Mouse (Mus musculus) forebrain, embryonic 11.5 days (tissue): ENCODE measurements around the gene Lipt2. TPM values are rescaled to one million over a fixed set of nuclear protein-coding genes. Genes with fewer than 3 reads are reported as not detected.
A peak's percentile ranks its signal among the peaks of the same experiment; 100 is the strongest.

ENCODE experiments used
- ATAC-seq: fragments of 200-750 bp; cut with Nextera tagmentation; replicated peaks from 2 replicates; pipeline ENCODE4 v1.8.0; 2017; ENCODE audit warnings: moderate TSS enrichment; ENCODE audit not compliant: low FRiP score
- DNase-seq: peaks from one replicate; pipeline ENCODE4 v3.0.0-alpha.2; 2017; ENCODE audit warnings: low spot score
- H3K27ac ChIP-seq: fragments of 300-500 bp; sonication (generic); 2 replicates; pipeline ENCODE4 v1.5.1; 2014; ENCODE audit warnings: low read depth, low read length
- H3K27me3 ChIP-seq: fragments of 300-500 bp; sonication (generic); 2 replicates; pipeline ENCODE4 v1.6.1; 2014; ENCODE audit warnings: mild to moderate bottlenecking, low read length, mixed read lengths; ENCODE audit not compliant: control insufficient read depth, insufficient read depth
- H3K36me3 ChIP-seq: fragments of 300-500 bp; sonication (generic); 2 replicates; pipeline ENCODE4 v1.6.1; 2014; ENCODE audit warnings: mild to moderate bottlenecking, low read length, moderate library complexity, mixed read lengths; ENCODE audit not compliant: control insufficient read depth, insufficient read depth
- H3K4me1 ChIP-seq: fragments of 300-500 bp; sonication (generic); replicated peaks from 2 replicates; pipeline ENCODE4 v1.6.1; 2014; ENCODE audit warnings: low read length, mixed read lengths; ENCODE audit not compliant: control insufficient read depth, insufficient read depth
- H3K4me2 ChIP-seq: fragments of 300-500 bp; sonication (generic); 2 replicates; pipeline ENCODE4 v1.6.1; 2014; ENCODE audit warnings: low read depth, mild to moderate bottlenecking, low read length, moderate library complexity, mixed read lengths; ENCODE audit not compliant: severe bottlenecking
- H3K4me3 ChIP-seq: fragments of 300-500 bp; sonication (generic); 2 replicates; pipeline ENCODE4 v1.5.1; 2014; ENCODE audit warnings: low read depth, low read length
- H3K9ac ChIP-seq: fragments of 300-500 bp; sonication (generic); 2 replicates; pipeline ENCODE4 v1.6.1; 2014; ENCODE audit warnings: low read length
- H3K9me3 ChIP-seq: fragments of 300-500 bp; sonication (generic); 2 replicates; pipeline ENCODE4 v1.6.1; 2016; ENCODE audit warnings: low read length, mixed read lengths; ENCODE audit not compliant: control insufficient read depth
- WGBS: fragments of 180-500 bp; shearing (Covaris S2); extraction: QIAGEN DNeasy Blood & Tissue Kit; methylation state at CpG from one replicate; pipeline ENCODE4 v1.1.7; 2014; 5-methylcytosine and 5-hydroxymethylcytosine counted together
- polyA plus RNA-seq: library from polyadenylated mRNA; unstranded; fragments of >200 nt; fragmentation: Nextera tagmentation; extraction: Ambion mirVana; gene quantifications from 2 replicates; pipeline ENCODE4 v1.2.1, GENCODE M21; 2014

The Lipt2 gene
- polyA plus RNA-seq, 1 experiment from 2014 or later: 22.5 TPM

GRCm38 (mm10) chr7:100125166-100125565, 33.9 kb upstream of the Lipt2 start:
- H3K4me3 ChIP-seq: no peak overlapping the region
- ATAC-seq: no peak
- no peaks in the 10 kb centered on the region for H3K9me3 ChIP-seq
- H3K4me1 ChIP-seq: 0 out of 2 replicates have a peak, but pooled peaks cover 2% of the 10 kb centered on the region
- DNase-seq: peak; percentile 33
- H3K4me2 ChIP-seq: no peak overlapping the region
- no peaks in the 10 kb centered on the region for H3K36me3 ChIP-seq
- 75% methylated on average over 4 of the region's 4 CpGs for WGBS
- no peaks in the 10 kb centered on the region for H3K27me3 ChIP-seq
- H3K27ac ChIP-seq: no peak overlapping the region
- H3K9ac ChIP-seq: no peak overlapping the region

- Histone ChIP-seq H3K27me3 (no peaks in the 10 kb centered on the region), H3K9me3 (no peaks in the 10 kb centered on the region), H3K4me2 (no peak overlapping the region), H3K36me3 (no peaks in the 10 kb centered on the region), H3K4me1 (0 out of 2 replicates have a peak, but pooled peaks cover 2% of the 10 kb centered on the region), H3K27ac (no peak overlapping the region), H3K4me3 (no peak overlapping the region), H3K9ac (no peak overlapping the region)
- 81% methylated on average over 7 of the region's 7 CpGs for WGBS
- no peak for ATAC-seq
- no peak for DNase-seq
Observed at GRCm38 (mm10) chr7:100126514-100126913, 32.6 kb upstream of the Lipt2 start.

- H3K27me3 ChIP-seq: no peaks in the 10 kb centered on the region
- H3K9me3 ChIP-seq: no peaks in the 10 kb centered on the region
- ATAC-seq (no peak), DNase-seq (no peak)
- no peak overlapping the region for H3K27ac ChIP-seq
- no peak overlapping the region for H3K9ac ChIP-seq
- WGBS: 92% methylated on average over 7 of the region's 7 CpGs
- H3K4me3 ChIP-seq: no peak overlapping the region
- no peak overlapping the region for H3K4me2 ChIP-seq
- H3K36me3 ChIP-seq: no peaks in the 10 kb centered on the region
- H3K4me1 ChIP-seq: 0 out of 2 replicates have a peak, but pooled peaks cover 2% of the 10 kb centered on the region
Observed at GRCm38 (mm10) chr7:100128262-100129041, 30.6 kb upstream of the Lipt2 start.

- Histone ChIP-seq H3K9me3 (no peaks in the 10 kb centered on the region), H3K4me2 (no peak overlapping the region), H3K27ac (no peak overlapping the region), H3K4me1 (no peaks in the 10 kb centered on the region), H3K9ac (no peak overlapping the region), H3K4me3 (no peak overlapping the region), H3K36me3 (no peaks in the 10 kb centered on the region), H3K27me3 (no peaks in the 10 kb centered on the region)
- DNase-seq: no peak
- 85% methylated on average over 6 of the region's 6 CpGs for WGBS
- no peak for ATAC-seq
Observed at GRCm38 (mm10) chr7:100130592-100130991, 28.5 kb upstream of the Lipt2 start.

GRCm38 (mm10) chr7:100132379-100132778, 26.7 kb upstream of the Lipt2 start:
- no peaks in the 10 kb centered on the region for H3K27me3 ChIP-seq
- H3K4me1 ChIP-seq: no peaks in the 10 kb centered on the region
- no peak overlapping the region for H3K4me2 ChIP-seq
- H3K9me3 ChIP-seq: no peaks in the 10 kb centered on the region
- no peaks in the 10 kb centered on the region for H3K36me3 ChIP-seq
- H3K27ac ChIP-seq: no peak overlapping the region
- ATAC-seq (no peak), DNase-seq (no peak)
- no peak overlapping the region for H3K9ac ChIP-seq
- no peak overlapping the region for H3K4me3 ChIP-seq
- WGBS: 84% methylated on average over 1 of the region's 1 CpGs

- Histone ChIP-seq H3K4me1 (no peaks in the 10 kb centered on the region), H3K9me3 (no peaks in the 10 kb centered on the region), H3K27ac (no peak overlapping the region), H3K9ac (no peak overlapping the region), H3K36me3 (no peaks in the 10 kb centered on the region), H3K4me3 (no peak overlapping the region), H3K27me3 (no peaks in the 10 kb centered on the region), H3K4me2 (no peak overlapping the region)
- 86% methylated on average over 9 of the region's 9 CpGs for WGBS
- DNase-seq (no peak), ATAC-seq (no peak)
Observed at GRCm38 (mm10) chr7:100137038-100137437, 22.0 kb upstream of the Lipt2 start.

- H3K36me3 ChIP-seq: no peaks in the 10 kb centered on the region
- no peak for DNase-seq
- H3K9me3 ChIP-seq: no peaks in the 10 kb centered on the region
- 94% methylated on average over 4 of the region's 4 CpGs for WGBS
- no peak overlapping the region for H3K4me2 ChIP-seq
- H3K4me3 ChIP-seq: no peak overlapping the region
- H3K27ac ChIP-seq: no peak overlapping the region
- H3K27me3 ChIP-seq: no peaks in the 10 kb centered on the region
- no peak for ATAC-seq
- no peaks in the 10 kb centered on the region for H3K4me1 ChIP-seq
- H3K9ac ChIP-seq: no peak overlapping the region
Observed at GRCm38 (mm10) chr7:100138075-100138474, 21.0 kb upstream of the Lipt2 start.

GRCm38 (mm10) chr7:100140591-100140990, 18.5 kb upstream of the Lipt2 start:
- Histone ChIP-seq H3K9ac (no peak overlapping the region), H3K27ac (no peak overlapping the region), H3K4me2 (no peak overlapping the region), H3K27me3 (no peaks in the 10 kb centered on the region), H3K4me1 (no peaks in the 10 kb centered on the region), H3K4me3 (no peak overlapping the region), H3K9me3 (no peaks in the 10 kb centered on the region), H3K36me3 (no peaks in the 10 kb centered on the region)
- WGBS: 64% methylated on average over 1 of the region's 1 CpGs
- no peak for DNase-seq
- no peak for ATAC-seq

- H3K9me3 ChIP-seq: no peaks in the 10 kb centered on the region
- no peak for ATAC-seq
- no peak for DNase-seq
- H3K27ac ChIP-seq: no peak overlapping the region
- H3K4me2 ChIP-seq: no peak overlapping the region
- H3K27me3 ChIP-seq: no peaks in the 10 kb centered on the region
- 93% methylated on average over 4 of the region's 4 CpGs for WGBS
- H3K36me3 ChIP-seq: no peaks in the 10 kb centered on the region
- H3K4me3 ChIP-seq: no peak overlapping the region
- H3K4me1 ChIP-seq: no peaks in the 10 kb centered on the region
- no peak overlapping the region for H3K9ac ChIP-seq
Observed at GRCm38 (mm10) chr7:100148586-100148985, 10.5 kb upstream of the Lipt2 start.
